Mouse (Mus musculus) bone marrow macrophage, adult 2 months (primary cell): ENCODE data around the gene Ntrk3. TPM values are rescaled to one million over a fixed set of nuclear protein-coding genes. Genes with fewer than 3 reads are reported as not detected.

Experiments
- H3K27ac ChIP-seq: 2 replicates; pipeline ENCODE4 v1.5.1; 2012; ENCODE audit warnings: low read depth, low read length; ENCODE audit not compliant: insufficient read depth
- H3K4me1 ChIP-seq: 2 replicates; pipeline ENCODE4 v1.6.1; 2012; ENCODE audit warnings: low read length; ENCODE audit not compliant: control insufficient read depth, insufficient read depth
- H3K4me3 ChIP-seq: 2 replicates; pipeline ENCODE4 v1.5.1; 2012; ENCODE audit warnings: mild to moderate bottlenecking, low read length, moderate library complexity; ENCODE audit not compliant: insufficient read depth
- CTCF ChIP-seq: IDR thresholded peaks from 2 replicates; pipeline ENCODE4 v1.5.1; 2012; ENCODE audit warnings: low read depth, mild to moderate bottlenecking, low read length, moderate library complexity
- POLR2A ChIP-seq: IDR thresholded peaks from 2 replicates; pipeline ENCODE4 v1.6.1; 2012; ENCODE audit warnings: mild to moderate bottlenecking, low read depth, low read length, borderline replicate concordance
- polyA plus RNA-seq: library from polyadenylated mRNA; stranded (reverse); fragments of >200 nt; gene quantifications from 2 replicates; pipeline ENCODE4 v1.2.4, GENCODE M21; 2012; ENCODE audit not compliant: missing spikeins, insufficient read depth, insufficient read length

Ntrk3 gene
- polyA plus RNA-seq, 1 experiment = not detected

- Histone ChIP-seq H3K27ac (no peak overlapping the region), H3K4me1 (no peaks in the 10 kb centered on the region), H3K4me3 (no peak overlapping the region)
- TF ChIP-seq POLR2A = no peak
- no peak for TF ChIP-seq CTCF
Measured at GRCm38 (mm10) chr7:78598147-78598546, 139.7 kb downstream of the Ntrk3 start.

- H3K27ac ChIP-seq = no peak overlapping the region
- H3K4me3 ChIP-seq = no peak overlapping the region
- TF ChIP-seq CTCF (no peak), POLR2A (no peak)
- H3K4me1 ChIP-seq = no peaks in the 10 kb centered on the region
Measured at GRCm38 (mm10) chr7:78597251-78598129, 140.3 kb downstream of the Ntrk3 start.

- TF ChIP-seq CTCF = no peak
- no peak for TF ChIP-seq POLR2A
- H3K4me3 ChIP-seq = no peak overlapping the region
- no peak overlapping the region for H3K27ac ChIP-seq
- no peaks in the 10 kb centered on the region for H3K4me1 ChIP-seq
Measured at GRCm38 (mm10) chr7:78596556-78596955, 141.3 kb downstream of the Ntrk3 start.

- no peaks in the 10 kb centered on the region for H3K4me1 ChIP-seq
- H3K27ac ChIP-seq = no peak overlapping the region
- TF ChIP-seq POLR2A (no peak), CTCF (peak; percentile 37; the same call in 1 of the 2 replicates)
- H3K4me3 ChIP-seq = no peak overlapping the region
Measured at GRCm38 (mm10) chr7:78595895-78596294, 141.9 kb downstream of the Ntrk3 start.

GRCm38 (mm10) chr7:78592948-78593347 is 144.9 kb downstream of the Ntrk3 start:
- no peak overlapping the region for H3K27ac ChIP-seq
- H3K4me3 ChIP-seq = no peak overlapping the region
- no peaks in the 10 kb centered on the region for H3K4me1 ChIP-seq
- TF ChIP-seq POLR2A (no peak), CTCF (no peak)

GRCm38 (mm10) chr7:78592172-78592571 is 145.6 kb downstream of the Ntrk3 start:
- no peak for TF ChIP-seq POLR2A
- no peak overlapping the region for H3K27ac ChIP-seq
- no peak overlapping the region for H3K4me3 ChIP-seq
- H3K4me1 ChIP-seq = no peaks in the 10 kb centered on the region

GRCm38 (mm10) chr7:78589766-78590165 is 148.0 kb downstream of the Ntrk3 start:
- Histone ChIP-seq H3K4me1 (no peaks in the 10 kb centered on the region), H3K4me3 (no peak overlapping the region), H3K27ac (no peak overlapping the region)
- no peak for TF ChIP-seq POLR2A
- no peak for TF ChIP-seq CTCF

- Histone ChIP-seq H3K27ac (no peak overlapping the region), H3K4me3 (no peak overlapping the region), H3K4me1 (no peaks in the 10 kb centered on the region)
- TF ChIP-seq CTCF = no peak
- TF ChIP-seq POLR2A = no peak
Measured at GRCm38 (mm10) chr7:78586800-78587199, 151.0 kb downstream of the Ntrk3 start.

- Histone ChIP-seq H3K4me3 (no peak overlapping the region), H3K27ac (no peak overlapping the region), H3K4me1 (no peaks in the 10 kb centered on the region)
- TF ChIP-seq CTCF (no peak), POLR2A (no peak)
Measured at GRCm38 (mm10) chr7:78585960-78586359, 151.9 kb downstream of the Ntrk3 start.

- H3K4me1 ChIP-seq = no peaks in the 10 kb centered on the region
- TF ChIP-seq POLR2A = no peak
- TF ChIP-seq CTCF = no peak
- no peak overlapping the region for H3K27ac ChIP-seq
- no peak overlapping the region for H3K4me3 ChIP-seq
Measured at GRCm38 (mm10) chr7:78584936-78585335, 152.9 kb downstream of the Ntrk3 start.
